Mouse (Mus musculus) kidney, embryonic 15.5 days (tissue): ENCODE measurements around the gene Olfm3. TPM values are rescaled to one million over a fixed set of nuclear protein-coding genes. Genes with fewer than 3 reads are reported as not detected.

Experiments used
- ATAC-seq: fragments of 200-750 bp; cut with Nextera tagmentation; replicated peaks from 2 replicates; pipeline ENCODE4 v1.8.0; 2017; ENCODE audit warnings: moderate TSS enrichment; ENCODE audit not compliant: low FRiP score
- H3K27ac ChIP-seq: fragments of 300-500 bp; sonication (generic); 2 replicates; pipeline ENCODE4 v1.5.1; 2015; ENCODE audit warnings: mild to moderate bottlenecking, inconsistent platforms
- H3K27me3 ChIP-seq: fragments of 300-500 bp; sonication (generic); 2 replicates; pipeline ENCODE4 v1.6.1; 2015; ENCODE audit warnings: inconsistent platforms
- H3K36me3 ChIP-seq: fragments of 300-500 bp; sonication (generic); 2 replicates; pipeline ENCODE4 v1.6.1; 2015; ENCODE audit warnings: inconsistent platforms
- H3K4me1 ChIP-seq: fragments of 300-500 bp; sonication (generic); 2 replicates; pipeline ENCODE4 v1.6.1; 2015; ENCODE audit warnings: inconsistent platforms
- H3K4me2 ChIP-seq: fragments of 300-500 bp; sonication (generic); 2 replicates; pipeline ENCODE4 v1.6.1; 2015; ENCODE audit warnings: moderate library complexity, mild to moderate bottlenecking, inconsistent platforms
- H3K4me3 ChIP-seq: fragments of 300-500 bp; sonication (generic); replicated peaks from 2 replicates; pipeline ENCODE4 v1.5.1; 2015; ENCODE audit warnings: mild to moderate bottlenecking, inconsistent platforms
- H3K9ac ChIP-seq: fragments of 300-500 bp; sonication (generic); 2 replicates; pipeline ENCODE4 v1.6.1; 2015; ENCODE audit warnings: mild to moderate bottlenecking, inconsistent platforms
- H3K9me3 ChIP-seq: fragments of 300-500 bp; sonication (generic); replicated peaks from 2 replicates; pipeline ENCODE4 v1.6.1; 2016; ENCODE audit warnings: inconsistent platforms
- WGBS: fragments of 180-500 bp; shearing (Covaris S2); methylation state at CpG from one replicate; pipeline ENCODE4 v1.1.7; 2015; ENCODE audit warnings: mixed read lengths; 5-methylcytosine and 5-hydroxymethylcytosine counted together
- polyA plus RNA-seq: library from polyadenylated mRNA; unstranded; fragments of >200 nt; fragmentation: Nextera tagmentation; extraction: Ambion mirVana; gene quantifications from 2 replicates; pipeline ENCODE4 v1.2.1, GENCODE M21; 2015

Olfm3 gene
- polyA plus RNA-seq, 1 experiment from 2014 or later: 0.25 TPM

GRCm38 (mm10) chr3:115082947-115083346, 179.1 kb downstream of the Olfm3 start:
- no peaks in the 10 kb centered on the region for H3K36me3 ChIP-seq
- no peak overlapping the region for H3K4me2 ChIP-seq
- no peak overlapping the region for H3K4me3 ChIP-seq
- H3K9me3 ChIP-seq: no peaks in the 10 kb centered on the region
- no peaks in the 10 kb centered on the region for H3K27me3 ChIP-seq
- H3K9ac ChIP-seq: no peak overlapping the region
- ATAC-seq: no peak
- H3K27ac ChIP-seq: no peak overlapping the region
- H3K4me1 ChIP-seq: 0 out of 2 replicates have a peak, but pooled peaks cover 3% of the 10 kb centered on the region

GRCm38 (mm10) chr3:115088281-115088680, 184.4 kb downstream of the Olfm3 start:
- 84% methylated on average over 3 of the region's 3 CpGs for WGBS

GRCm38 (mm10) chr3:115090670-115091069, 186.8 kb downstream of the Olfm3 start:
- no peaks in the 10 kb centered on the region for H3K27me3 ChIP-seq
- H3K27ac ChIP-seq: no peak overlapping the region
- H3K36me3 ChIP-seq: no peaks in the 10 kb centered on the region
- H3K4me3 ChIP-seq: no peak overlapping the region
- no peak for ATAC-seq
- no peak overlapping the region for H3K4me2 ChIP-seq
- no peaks in the 10 kb centered on the region for H3K4me1 ChIP-seq
- no peaks in the 10 kb centered on the region for H3K9me3 ChIP-seq
- 59% methylated on average over 2 of the region's 2 CpGs for WGBS
- H3K9ac ChIP-seq: no peak overlapping the region

More at GRCm38 (mm10) chr3:115088281-115088680, 184.4 kb downstream of the Olfm3 start:
- Histone ChIP-seq H3K4me2 (no peak overlapping the region), H3K4me1 (no peaks in the 10 kb centered on the region), H3K36me3 (no peaks in the 10 kb centered on the region), H3K9ac (no peak overlapping the region), H3K27ac (no peak overlapping the region), H3K27me3 (no peaks in the 10 kb centered on the region), H3K4me3 (no peak overlapping the region), H3K9me3 (no peaks in the 10 kb centered on the region)
- ATAC-seq: no peak

- Histone ChIP-seq H3K36me3 (no peaks in the 10 kb centered on the region), H3K27ac (no peak overlapping the region), H3K4me1 (no peaks in the 10 kb centered on the region), H3K9me3 (no peaks in the 10 kb centered on the region), H3K4me3 (no peak overlapping the region), H3K27me3 (no peaks in the 10 kb centered on the region), H3K4me2 (no peak overlapping the region), H3K9ac (no peak overlapping the region)
- ATAC-seq: no peak
- WGBS: 71% methylated on average over 3 of the region's 3 CpGs
These were observed 191.6 kb downstream of the Olfm3 start for GRCm38 (mm10) chr3:115095496-115095895.

GRCm38 (mm10) chr3:115099590-115099989, 195.7 kb downstream of the Olfm3 start:
- H3K36me3 ChIP-seq: no peaks in the 10 kb centered on the region
- H3K9me3 ChIP-seq: no peaks in the 10 kb centered on the region
- 89% methylated on average over 1 of the region's 1 CpGs for WGBS
- no peak overlapping the region for H3K27ac ChIP-seq
- no peak overlapping the region for H3K4me2 ChIP-seq
- no peak for ATAC-seq
- H3K4me1 ChIP-seq: no peaks in the 10 kb centered on the region
- H3K9ac ChIP-seq: no peak overlapping the region
- H3K4me3 ChIP-seq: no peak overlapping the region
- no peaks in the 10 kb centered on the region for H3K27me3 ChIP-seq

- no peak overlapping the region for H3K9ac ChIP-seq
- no peak for ATAC-seq
- no peak overlapping the region for H3K4me3 ChIP-seq
- no peaks in the 10 kb centered on the region for H3K4me1 ChIP-seq
- 84% methylated on average over 2 of the region's 2 CpGs for WGBS
- H3K4me2 ChIP-seq: no peak overlapping the region
- H3K27ac ChIP-seq: no peak overlapping the region
- H3K9me3 ChIP-seq: no peaks in the 10 kb centered on the region
- no peaks in the 10 kb centered on the region for H3K27me3 ChIP-seq
- H3K36me3 ChIP-seq: no peaks in the 10 kb centered on the region
These were observed 200.4 kb downstream of the Olfm3 start for GRCm38 (mm10) chr3:115104155-115104801.

- Histone ChIP-seq H3K27ac (no peak overlapping the region), H3K4me1 (no peaks in the 10 kb centered on the region), H3K36me3 (no peaks in the 10 kb centered on the region), H3K27me3 (no peaks in the 10 kb centered on the region), H3K9me3 (no peaks in the 10 kb centered on the region), H3K4me3 (no peak overlapping the region), H3K4me2 (no peak overlapping the region), H3K9ac (no peak overlapping the region)
- ATAC-seq: no peak
- 51% methylated on average over 8 of the region's 8 CpGs for WGBS
These were observed 201.1 kb downstream of the Olfm3 start for GRCm38 (mm10) chr3:115104802-115105493.

- no peaks in the 10 kb centered on the region for H3K36me3 ChIP-seq
- WGBS: 43% methylated on average over 2 of the region's 2 CpGs
- no peak overlapping the region for H3K4me3 ChIP-seq
- ATAC-seq: no peak
- no peaks in the 10 kb centered on the region for H3K9me3 ChIP-seq
- H3K9ac ChIP-seq: no peak overlapping the region
- no peaks in the 10 kb centered on the region for H3K27me3 ChIP-seq
- no peak overlapping the region for H3K4me2 ChIP-seq
- no peak overlapping the region for H3K27ac ChIP-seq
- H3K4me1 ChIP-seq: no peaks in the 10 kb centered on the region
These were observed 241.8 kb downstream of the Olfm3 start for GRCm38 (mm10) chr3:115145722-115146121.

GRCm38 (mm10) chr3:115146244-115146643, 242.4 kb downstream of the Olfm3 start:
- ATAC-seq: no peak
- Histone ChIP-seq H3K36me3 (no peaks in the 10 kb centered on the region), H3K4me3 (no peak overlapping the region), H3K4me2 (no peak overlapping the region), H3K4me1 (no peaks in the 10 kb centered on the region), H3K27me3 (no peaks in the 10 kb centered on the region), H3K9ac (no peak overlapping the region), H3K27ac (no peak overlapping the region), H3K9me3 (no peaks in the 10 kb centered on the region)
- 90% methylated on average over 2 of the region's 2 CpGs for WGBS

- no peak for ATAC-seq
- 82% methylated on average over 3 of the region's 3 CpGs for WGBS
- Histone ChIP-seq H3K9ac (no peak overlapping the region), H3K4me1 (no peaks in the 10 kb centered on the region), H3K9me3 (no peaks in the 10 kb centered on the region), H3K27ac (no peak overlapping the region), H3K27me3 (no peaks in the 10 kb centered on the region), H3K36me3 (no peaks in the 10 kb centered on the region), H3K4me3 (no peak overlapping the region), H3K4me2 (no peak overlapping the region)
These were observed 255.1 kb downstream of the Olfm3 start for GRCm38 (mm10) chr3:115158903-115159473.

- H3K9me3 ChIP-seq: no peaks in the 10 kb centered on the region
- no peak overlapping the region for H3K4me3 ChIP-seq
- ATAC-seq: no peak
- H3K27ac ChIP-seq: no peak overlapping the region
- H3K9ac ChIP-seq: no peak overlapping the region
- H3K4me2 ChIP-seq: no peak overlapping the region
- H3K27me3 ChIP-seq: no peaks in the 10 kb centered on the region
- 88% methylated on average over 7 of the region's 7 CpGs for WGBS
- no peaks in the 10 kb centered on the region for H3K4me1 ChIP-seq
- H3K36me3 ChIP-seq: no peaks in the 10 kb centered on the region
These were observed 270.7 kb downstream of the Olfm3 start for GRCm38 (mm10) chr3:115174625-115175024.
